Mouse (Mus musculus) MN1 (cell line): Measurements from ENCODE around the gene Adamts6.

Source experiments
- DNase-seq: peaks from one replicate; pipeline ENCODE4 v3.0.0-alpha.2; 2016; ENCODE audit warnings: low spot score

The Adamts6 gene

DNA sequence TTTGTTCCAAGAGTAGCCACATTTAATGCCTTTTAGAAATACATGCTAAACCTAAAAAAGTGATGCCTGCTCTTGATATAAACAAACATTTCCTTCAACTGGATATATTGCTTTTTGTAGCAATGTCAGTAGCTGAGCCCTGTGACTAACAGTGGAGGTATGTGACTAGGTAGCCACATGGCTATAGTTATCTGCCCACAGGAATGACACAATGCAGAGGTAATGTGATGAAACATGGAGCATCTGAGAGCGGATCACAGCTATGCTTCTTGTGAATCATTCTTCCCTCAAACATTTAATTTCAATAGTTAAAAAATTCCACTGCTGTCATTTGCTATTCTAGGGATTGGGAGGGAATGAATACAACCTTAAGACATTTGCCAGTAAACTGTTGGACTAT, 172.7 kb downstream of the Adamts6 start:
- DNase-seq, result no peak

DNA sequence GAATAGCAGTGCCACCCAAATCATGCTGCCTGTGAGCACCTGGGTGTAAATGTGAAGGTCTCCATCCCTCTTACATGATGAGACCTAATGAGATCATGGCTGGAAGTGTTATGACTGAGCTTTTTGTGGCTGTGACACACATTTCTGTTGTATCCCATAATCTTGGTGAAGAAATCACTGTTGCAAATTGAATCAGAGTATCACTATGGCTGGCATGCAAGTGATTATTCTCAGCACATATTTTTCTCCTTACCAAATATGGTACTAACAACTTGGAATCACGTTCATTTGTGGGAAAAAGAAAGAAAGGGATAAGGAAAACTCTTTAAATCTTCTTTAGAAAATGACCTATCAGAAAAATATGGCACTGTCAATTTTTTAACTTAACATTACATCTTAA, 180.4 kb downstream of the Adamts6 start:
- DNase-seq, result no peak

DNA sequence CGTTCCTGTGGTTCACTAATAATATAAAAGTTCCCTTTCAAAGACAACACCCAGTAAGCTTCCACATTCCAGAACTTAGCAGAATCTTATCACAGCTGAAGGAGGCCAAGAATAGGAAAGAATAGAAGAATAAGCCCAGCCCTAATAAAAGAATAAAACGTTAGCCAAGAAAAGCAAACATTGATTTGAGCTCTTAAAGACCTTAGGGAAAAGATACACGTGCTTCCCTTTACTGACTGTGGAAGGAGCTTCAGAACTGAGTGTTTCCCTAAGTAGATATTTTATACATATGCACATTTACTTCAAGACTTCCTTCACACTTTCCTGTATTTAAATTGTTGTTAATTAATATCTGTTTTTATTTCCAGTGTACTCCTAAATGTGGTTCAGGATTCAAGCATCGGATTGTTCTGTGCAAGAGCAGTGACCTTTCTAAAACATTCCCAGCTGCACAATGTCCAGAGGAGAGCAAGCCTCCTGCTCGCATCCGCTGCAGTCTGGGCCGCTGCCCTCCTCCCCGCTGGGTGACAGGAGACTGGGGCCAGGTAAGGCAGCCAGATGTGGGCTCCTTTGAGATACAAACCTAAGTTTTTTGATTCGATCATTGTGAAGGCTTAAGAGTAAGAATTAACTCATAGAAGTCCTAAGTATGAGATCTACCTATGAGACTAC, 188.8 kb downstream of the Adamts6 start:
- no peak for DNase-seq

DNA sequence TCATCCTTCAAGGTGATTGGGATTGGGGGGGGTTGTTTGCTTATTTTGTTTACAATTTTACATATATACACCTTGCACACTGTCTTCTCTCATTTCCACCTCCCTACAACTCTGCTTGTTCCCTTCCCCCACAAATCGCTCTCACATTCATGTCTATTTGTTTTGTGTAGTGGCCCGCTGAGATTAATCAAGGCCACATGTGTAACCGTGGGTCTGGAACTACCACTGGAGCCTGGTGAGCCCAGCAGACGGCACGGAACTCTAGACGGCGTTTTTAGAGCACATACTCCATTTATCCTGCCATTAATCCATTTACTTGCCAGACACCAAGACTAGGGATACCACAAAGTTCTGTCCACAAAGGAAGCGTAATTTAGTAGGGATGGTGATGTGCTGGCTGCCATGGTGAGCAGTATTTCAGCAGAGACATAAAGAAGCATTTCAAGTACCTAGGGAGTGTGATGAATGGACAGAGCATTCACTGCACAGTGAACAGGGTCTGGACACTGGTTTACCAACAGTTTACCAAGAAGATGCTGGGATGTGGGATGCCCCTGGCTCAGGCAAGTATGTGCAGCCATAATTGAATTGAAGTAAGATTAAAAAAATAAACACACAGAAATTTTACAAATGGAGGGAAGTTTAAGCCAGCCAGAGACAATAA, 194.9 kb downstream of the Adamts6 start:
- peak; percentile 8 for DNase-seq

DNA sequence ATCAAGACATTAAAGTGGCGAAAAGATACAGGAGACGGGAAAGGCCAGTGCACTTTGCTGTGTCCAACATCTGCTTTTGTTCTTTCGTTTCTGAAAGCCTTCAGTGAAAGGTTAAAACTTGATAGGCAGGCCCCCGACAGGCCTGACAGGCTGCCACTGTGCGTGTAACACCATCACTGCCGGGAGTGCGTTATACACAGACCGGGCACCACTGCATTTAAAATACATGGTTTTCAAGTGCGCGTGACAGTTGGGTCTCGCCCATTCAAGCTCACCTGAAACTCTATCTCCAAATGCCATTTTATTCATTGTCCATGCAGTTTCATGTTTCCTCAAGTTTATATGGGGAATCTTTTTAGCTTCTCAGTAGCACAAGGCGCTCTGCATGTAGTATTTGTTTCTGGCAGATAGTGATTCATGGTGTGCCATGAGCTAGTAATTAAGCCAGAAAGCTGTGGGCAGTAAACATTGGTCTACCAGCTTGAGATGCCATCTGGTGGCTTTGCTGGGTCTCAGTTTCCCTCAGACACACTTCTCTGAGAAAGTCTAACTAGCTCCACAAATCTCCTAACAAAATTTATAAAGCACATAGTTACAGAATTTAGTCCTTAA, 195.6 kb downstream of the Adamts6 start:
- DNase-seq, result peak; percentile 19

DNA sequence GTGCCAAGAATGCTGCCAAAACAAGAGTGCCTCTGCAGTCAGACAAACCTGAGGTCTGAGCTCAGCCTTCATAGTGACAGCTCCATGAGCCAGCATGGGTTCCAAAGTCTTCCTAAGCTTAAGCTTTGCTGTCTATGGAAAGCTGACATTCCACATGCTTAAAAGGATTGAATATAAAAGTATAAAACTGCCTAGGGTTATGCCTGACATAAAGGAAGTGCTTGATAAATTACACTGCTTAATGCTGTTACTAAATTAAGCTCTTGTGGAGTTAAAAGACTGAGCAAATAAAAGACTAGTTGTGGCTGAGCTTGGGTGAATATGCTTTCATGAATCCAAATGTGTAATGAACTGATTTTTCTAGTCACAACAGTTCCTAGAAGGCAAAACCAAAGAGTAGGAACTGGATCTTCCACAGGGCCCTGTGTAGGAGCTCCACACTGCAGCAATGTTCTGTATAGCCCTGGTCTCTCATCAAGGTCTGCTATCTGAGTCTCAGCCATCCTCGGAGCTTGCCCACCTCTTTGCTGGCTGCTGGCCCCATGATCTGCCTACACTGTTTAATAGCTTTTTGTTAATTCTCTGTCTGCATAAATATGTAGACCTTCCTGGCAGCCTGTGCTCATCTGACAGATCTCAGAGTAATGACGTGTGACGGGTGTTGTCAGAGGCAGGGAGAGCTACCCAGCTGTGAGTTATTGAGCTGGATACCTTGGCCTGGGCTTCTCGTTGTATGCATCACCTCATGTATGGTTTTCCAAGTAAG, 203.6 kb downstream of the Adamts6 start:
- DNase-seq, result peak; percentile 22

DNA sequence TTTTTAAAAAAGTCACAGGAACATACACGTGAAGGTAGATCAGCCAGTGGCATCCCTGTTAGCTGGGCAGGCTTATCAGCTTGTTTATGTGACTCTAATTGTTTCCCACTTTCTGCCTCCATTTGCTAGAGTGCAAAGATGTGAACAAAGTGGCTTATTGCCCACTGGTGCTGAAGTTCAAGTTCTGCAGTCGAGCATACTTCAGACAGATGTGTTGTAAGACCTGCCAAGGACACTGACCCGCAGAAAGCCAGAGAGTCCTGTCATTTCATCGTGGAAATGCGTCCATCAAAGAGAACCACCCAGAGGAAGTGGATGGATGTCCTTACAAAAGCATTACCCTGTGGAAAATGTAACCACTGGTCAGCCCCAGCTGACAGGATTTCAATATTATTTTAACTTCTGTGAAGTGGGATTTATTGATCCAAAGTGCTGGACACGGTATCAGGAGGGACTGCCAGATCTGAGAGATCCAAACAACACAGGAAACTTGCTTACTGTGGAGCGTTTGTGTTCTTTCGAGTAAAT, 205.9 kb downstream of the Adamts6 start:
- no peak for DNase-seq

DNA sequence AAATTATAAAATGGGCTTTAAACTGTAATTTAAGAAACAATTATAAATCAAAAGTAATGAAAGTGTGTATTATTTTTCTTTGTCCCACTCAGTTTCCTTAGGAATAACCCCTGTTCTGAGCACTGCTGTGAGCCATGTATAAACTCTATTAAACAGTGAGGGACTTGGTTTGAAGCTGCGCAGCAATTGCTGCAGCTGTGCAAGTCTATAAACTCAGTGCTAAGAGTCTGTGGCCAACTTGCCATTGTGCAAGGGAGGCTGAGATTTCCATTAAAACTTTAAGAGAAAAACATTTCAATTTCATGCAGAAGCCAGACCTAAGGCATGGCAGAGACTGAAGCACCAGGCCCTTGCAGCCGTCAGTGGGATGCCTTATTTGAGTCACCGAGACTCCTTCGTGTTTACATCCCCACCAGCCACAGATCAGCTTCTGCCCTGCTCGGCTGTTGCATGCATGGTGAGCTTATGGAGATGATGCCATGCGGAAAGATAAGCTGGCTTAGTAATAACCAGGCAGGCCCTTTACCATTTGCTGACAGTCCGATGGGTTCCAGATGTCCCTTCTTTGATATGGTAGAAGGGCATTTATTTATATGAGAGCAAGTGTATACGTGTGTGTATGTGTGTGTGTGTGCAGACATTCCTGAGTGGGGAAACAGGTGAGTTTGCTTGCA, 206.7 kb downstream of the Adamts6 start:
- peak; percentile 67 for DNase-seq

DNA sequence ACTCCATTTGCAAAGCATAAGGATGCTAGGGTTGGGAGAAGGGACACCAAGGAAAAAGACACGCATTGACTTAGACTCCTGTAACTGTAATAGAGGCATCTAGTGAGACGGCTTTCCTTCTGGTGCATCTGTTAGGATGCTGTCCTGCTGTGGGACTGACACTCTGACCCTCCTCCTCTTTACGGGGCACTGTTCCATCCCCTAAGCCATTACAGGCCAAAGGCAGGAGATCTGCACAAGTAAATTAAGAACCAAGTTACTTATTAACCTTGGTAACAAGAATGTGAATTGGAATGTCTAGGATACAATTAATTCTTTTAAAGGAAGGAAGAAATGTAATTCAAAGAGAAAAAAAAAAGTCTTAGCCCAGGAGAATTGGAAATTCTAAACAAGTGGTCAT, 210.0 kb downstream of the Adamts6 start:
- DNase-seq, result no peak

DNA sequence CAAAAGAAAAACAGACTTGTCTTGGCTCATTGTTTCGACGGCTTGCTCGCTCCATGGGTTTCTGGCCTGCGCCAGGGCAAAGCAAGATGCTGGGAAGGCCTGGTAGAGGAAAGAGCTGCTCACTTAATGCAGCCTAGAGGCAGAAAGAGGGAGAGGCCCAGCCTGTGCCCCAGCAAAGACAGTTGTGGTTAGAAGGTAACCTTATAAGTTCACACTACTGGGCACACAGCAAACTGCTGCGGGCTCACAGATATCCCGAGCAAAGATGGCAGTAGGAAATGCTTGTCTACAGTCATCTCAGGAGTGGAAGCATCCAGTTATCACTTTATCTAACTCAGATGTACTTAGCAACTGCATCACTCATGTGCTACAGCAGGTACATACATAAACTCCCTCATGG, 211.0 kb downstream of the Adamts6 start:
- no peak for DNase-seq

DNA sequence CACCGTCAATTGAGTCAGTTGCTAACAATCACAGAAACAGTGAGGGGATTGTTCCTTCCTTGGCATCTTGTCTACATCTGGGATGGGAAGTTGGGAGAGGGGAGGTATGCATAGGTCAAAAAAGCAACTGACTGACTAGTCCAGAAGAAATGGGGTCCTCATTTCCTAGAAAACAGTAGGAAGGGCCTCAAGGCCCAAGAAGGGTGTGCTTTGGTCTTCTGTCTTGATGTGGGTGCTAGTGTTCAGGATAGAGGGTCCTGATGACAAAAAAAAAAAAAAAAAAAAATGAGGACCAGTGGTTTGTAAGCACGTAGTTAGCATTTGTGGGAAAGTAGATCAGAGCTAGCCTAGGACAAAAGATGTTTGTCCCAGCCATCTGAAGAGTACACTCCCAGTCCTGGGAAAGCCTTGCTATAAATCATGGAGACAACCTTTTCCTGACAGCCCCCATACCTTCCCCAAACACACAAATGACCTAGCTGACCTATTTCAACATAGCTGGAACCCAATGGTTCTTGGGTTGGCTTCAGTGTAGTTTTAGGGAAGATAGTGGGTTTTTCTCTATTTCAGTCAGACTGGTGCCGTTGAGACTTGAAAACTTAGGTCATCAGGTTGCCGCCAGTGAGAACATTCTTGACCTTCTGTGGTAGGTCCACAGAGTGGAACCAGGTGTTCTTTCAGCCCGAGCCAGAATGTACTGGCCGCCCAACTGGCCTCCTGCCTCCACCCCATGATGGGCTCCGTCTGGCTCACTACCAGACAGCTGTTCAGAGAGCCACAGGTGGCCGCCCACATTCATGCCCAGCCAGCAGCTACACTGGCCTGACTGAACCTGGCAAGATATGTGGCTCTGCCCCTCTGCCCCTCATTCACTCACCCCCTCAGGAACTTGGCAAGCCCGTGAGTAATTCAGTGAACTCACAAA, 211.7 kb downstream of the Adamts6 start:
- DNase-seq, result no peak

DNA sequence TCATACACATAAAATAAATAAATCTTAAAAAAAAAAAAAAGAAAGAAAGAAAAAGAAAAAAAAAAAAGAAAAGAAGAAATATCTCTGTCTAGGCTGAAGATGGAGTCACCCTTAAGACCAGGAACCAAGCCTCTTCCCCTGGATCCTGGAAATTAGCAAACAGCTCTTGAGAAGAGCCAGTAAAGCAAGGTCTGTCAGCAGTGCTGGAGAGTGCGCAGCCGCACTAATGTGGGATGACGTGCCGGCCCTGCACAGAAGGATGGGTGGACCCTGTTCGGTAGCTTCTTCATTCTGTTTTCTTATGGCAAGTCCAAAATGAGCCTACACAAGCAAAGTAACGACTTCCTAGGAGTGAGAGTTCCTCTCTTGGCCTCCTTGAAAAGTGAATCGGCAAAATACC, 214.8 kb downstream of the Adamts6 start:
- no peak for DNase-seq

DNA sequence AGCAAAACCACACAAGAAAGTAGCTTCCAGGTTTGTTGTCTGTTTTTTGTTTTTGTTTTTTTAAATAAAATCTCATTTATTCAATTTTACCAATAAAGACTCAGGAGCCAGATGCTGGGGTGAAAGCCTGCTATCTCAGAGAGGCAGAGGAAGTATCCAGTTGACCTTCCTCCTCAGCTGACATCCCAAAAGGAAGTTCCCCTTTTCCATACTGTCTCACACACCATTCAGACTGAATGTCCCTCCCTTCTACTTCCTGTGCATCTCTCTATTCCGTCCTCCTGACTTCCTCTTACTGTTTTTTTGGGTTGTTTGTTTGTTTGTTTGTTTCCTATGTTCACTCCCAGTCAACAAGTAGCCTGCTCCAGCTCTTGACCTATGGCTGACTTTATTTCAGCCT, 216.4 kb downstream of the Adamts6 start:
- DNase-seq, result no peak

DNA sequence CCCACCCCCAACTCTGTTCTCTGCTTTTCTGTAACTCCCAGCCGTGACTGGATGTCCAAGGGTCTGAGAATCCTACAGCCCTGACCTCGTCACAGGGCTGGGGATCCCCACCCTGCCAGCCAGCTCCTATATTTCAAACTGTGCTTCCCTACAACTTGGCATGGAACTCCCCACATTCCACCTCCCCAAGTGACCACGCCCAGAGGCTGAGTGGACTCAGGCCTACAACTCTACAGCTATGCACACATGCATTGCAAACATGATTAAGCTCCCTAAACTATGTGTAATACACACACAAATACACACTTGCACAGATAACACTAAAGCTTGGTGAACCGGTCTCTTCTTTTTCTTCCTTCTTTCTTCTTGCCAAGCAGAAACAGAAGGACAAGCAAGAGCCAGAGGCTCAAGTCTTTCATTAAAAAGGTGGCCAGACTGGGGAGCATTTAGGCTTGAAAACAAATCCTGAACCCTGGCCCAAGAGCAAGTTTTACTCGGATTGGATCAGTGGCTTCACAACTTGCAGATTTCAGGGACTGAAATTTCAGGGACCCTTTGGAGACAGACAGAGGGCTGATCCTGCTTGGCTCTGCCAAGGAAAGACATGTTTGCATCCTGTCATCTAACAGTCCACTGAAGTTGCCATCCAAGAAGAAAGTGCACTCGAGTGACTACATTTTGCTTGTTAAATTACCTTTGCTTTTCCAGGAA, 218.7 kb downstream of the Adamts6 start:
- DNase-seq, result no peak

DNA sequence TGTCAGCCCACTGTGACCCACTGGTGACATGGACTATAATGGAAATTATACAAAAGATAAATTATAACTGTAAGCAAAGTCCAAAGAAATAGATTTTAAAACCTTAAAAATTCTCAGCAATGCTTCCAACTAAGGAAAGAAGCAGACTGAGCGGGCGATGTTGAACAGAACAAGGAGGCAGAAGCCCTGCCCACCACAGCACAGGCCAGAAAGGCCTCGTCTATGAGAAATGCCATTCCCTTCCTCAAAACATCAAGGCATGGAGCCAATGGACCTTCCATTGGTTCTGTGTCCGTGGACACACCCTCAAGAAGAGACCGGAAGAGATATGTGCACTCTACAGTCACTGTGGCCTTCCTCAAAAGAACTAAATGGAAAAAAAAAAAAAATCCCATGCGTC, 220.0 kb downstream of the Adamts6 start:
- DNase-seq, result no peak

DNA sequence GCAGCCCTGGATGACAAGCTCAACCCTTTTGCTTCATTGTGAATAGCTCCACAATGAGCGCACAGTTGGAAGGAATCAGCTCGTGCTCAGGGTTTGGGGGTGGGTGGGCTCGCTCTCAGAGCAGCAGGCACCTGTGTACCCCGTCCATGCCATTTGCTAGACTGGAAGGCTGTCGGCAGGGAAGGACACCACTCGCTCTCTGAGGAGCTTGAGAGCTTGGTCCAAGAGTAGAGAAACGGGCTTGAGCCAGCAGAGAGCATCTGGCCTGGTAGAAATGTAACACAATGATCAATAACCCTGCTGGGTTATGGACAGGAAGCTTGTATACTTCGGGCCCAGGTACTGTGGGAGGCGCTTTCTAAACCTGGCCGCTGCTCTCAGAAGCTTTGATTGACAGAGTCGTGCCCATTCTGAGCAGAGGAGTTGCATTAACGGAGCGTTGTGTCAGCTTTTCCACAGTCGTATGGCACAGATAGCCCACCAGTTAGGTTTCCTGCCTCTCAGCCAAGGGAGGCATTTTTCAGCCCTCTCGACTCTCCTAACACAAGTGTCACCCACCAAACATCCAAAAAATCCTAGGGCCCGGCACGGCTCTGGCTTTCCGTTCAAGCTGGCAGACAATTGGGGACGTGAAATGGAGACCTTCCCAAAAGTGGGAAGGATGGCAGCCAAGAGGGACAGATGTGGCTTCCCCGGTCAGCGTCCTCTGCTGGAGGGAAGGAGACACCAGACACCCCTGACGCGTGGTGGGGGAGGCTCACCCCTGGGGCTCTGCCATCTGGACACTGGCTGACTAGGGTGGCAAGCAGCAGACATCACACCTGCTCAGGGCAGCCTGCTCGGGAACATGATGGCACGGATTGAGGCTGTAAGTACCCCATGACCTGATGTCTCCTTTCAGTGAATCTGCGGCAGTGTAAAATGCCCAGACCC, 222.2 kb downstream of the Adamts6 start:
- DNase-seq, result no peak

DNA sequence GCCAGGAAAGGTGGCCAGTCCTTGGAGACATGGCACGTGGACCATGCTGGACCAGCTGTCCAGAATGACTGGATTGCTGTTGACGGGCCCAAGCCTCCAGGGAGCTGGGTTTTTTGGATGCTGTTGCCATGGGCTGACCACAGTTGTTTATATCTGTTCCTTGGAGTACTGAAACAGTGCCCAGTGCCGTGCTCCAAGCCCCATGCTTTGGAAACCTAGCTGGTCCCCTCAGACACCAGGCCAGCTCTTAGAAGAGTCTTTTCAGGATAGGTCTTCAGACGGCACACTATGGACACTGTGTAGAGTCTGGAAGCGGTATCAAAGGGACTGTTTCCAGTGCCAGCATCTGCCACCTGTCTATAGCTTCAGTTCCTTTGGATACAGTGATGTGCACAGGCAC, 223.1 kb downstream of the Adamts6 start:
- DNase-seq, result no peak

DNA sequence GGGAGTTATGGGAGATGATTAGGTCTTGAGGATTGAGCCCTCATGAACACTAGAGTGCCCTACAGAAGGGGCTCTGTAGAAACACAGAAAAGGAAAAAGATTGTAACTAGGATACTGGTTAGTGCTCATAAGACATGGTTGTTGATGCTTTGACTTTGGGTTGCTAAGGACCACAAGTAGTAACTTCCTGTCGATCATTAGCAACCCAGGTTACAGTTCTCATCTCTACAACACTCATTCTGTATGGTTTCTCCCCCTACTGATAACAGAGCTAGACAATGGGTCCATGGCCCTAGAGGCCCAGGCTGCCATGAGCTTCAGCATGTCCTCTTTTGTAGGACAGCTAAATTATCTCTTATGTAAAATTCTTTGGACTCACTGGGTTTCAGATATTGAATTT, 227.4 kb downstream of the Adamts6 start:
- no peak for DNase-seq

DNA sequence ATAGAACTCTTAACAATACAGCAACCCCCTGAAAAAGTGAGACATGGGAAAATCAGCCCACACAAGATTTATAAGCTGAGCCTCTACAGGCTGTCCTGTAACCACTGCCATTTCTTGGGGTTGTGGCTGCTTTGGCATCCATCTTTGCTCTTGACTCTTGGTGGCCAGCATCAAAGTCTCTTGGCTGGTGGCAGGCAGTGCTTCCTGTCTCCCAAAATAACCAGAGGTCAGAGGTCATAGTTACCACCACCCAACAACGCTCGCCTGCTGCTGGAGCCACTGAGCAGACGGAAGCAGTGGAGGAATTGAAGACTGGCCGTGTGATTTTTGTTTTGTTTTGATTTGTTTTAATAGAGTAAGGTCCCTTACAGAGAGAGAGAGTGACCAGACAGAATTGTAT, 228.5 kb downstream of the Adamts6 start:
- DNase-seq, result no peak
